Comparison of ENCODE assay signal across 13 mouse cellular contexts in genomic region chr17:35226561-35227046, GRCm38 (mm10). TPM values are rescaled to one million over a fixed set of nuclear protein-coding genes. Genes with fewer than 3 reads are reported as not detected.
A peak's percentile ranks its signal among the peaks of the same experiment; 100 is the strongest.
DNase-seq lines count a peak whose midpoint lies in the region; ATAC-seq and TF ChIP-seq lines count a peak whose summit lies in the region.
"Had no signal": no experiment of that assay in that cellular context is flagged by ENCODE, and none has a peak within 500 bp of the region (broad histone marks: within the 10 kb centered on the region; RNA-seq: fewer than 3 reads in every experiment).

No protein-coding gene starts in this region.

- H3K4me2 ChIP-seq in kidney, embryonic 15.5 days, result no peak overlapping the region
- H3K4me2 ChIP-seq: hindbrain, embryonic 12.5 days; neural tube, embryonic 15.5 days had no signal

- H3K27me3 ChIP-seq in kidney, embryonic 15.5 days, result no peaks in the 10 kb centered on the region
- no peaks in the 10 kb centered on the region for H3K27me3 ChIP-seq in spleen, adult 2 months (ENCODE audit: control insufficient read depth, insufficient read depth, low read length)
- H3K27me3 ChIP-seq: hindbrain, embryonic 12.5 days; neural tube, embryonic 15.5 days had no signal

- no peak for TF ChIP-seq POLR2A in spleen, adult 2 months (IDR thresholded peaks at IDR 0.05; ENCODE audit: low read depth, low read length)

- peaks cover 17% of the 10 kb centered on the region for H3K4me1 ChIP-seq in kidney, embryonic 15.5 days
- peaks cover 17% of the 10 kb centered on the region for H3K4me1 ChIP-seq in spleen, adult 2 months (ENCODE audit: control insufficient read depth, insufficient read depth, insufficient read length)

- TF ChIP-seq CTCF in spleen, adult 2 months (IDR thresholded peaks at IDR 0.05; ENCODE audit: extremely low read depth, insufficient read depth, insufficient read length, insufficient replicate concordance), result no peak

- peak overlapping the region; percentile 75 for H3K27ac ChIP-seq in kidney, embryonic 15.5 days
- peak overlapping the region; percentile 10; the same call in 1 of the 2 replicates for H3K27ac ChIP-seq in spleen, adult 2 months (ENCODE audit: insufficient read depth, low read length)
- H3K27ac ChIP-seq: hindbrain, embryonic 12.5 days; neural tube, embryonic 15.5 days had no signal

- DNase-seq in kidney, adult 11 months, result no peak
- no peak for DNase-seq in spleen, adult 2 months (ENCODE audit: low read depth in 1 of 2, low spot score in 2 of 2)
- no peak for DNase-seq in spleen, adult 12 weeks (ENCODE audit: low spot score)
- peak; percentile 23 for DNase-seq in T-cell, adult 2 months (ENCODE audit: low spot score)
- peak; percentile 69 for DNase-seq in thymus, postnatal 14 days
- no peak for DNase-seq in testis, postnatal 14 days (ENCODE audit: low spot score)
- DNase-seq: cerebellum, adult 9-10 months; embryo, embryonic 11 days; lung, postnatal 14 days had no signal

- ATAC-seq in kidney, embryonic 15.5 days (replicated peaks; ENCODE audit: low FRiP score), result no peak

- WGBS in kidney, embryonic 15.5 days, result 82% methylated on average over 14 of the region's 14 CpGs
- WGBS in spleen, adult 2 months, result 57% methylated on average over 14 of the region's 14 CpGs

- peaks cover 73% of the 10 kb centered on the region for H3K36me3 ChIP-seq in kidney, embryonic 15.5 days
- H3K36me3 ChIP-seq in spleen, adult 2 months (ENCODE audit: control insufficient read depth, insufficient read depth, low read length), result peaks cover 13% of the 10 kb centered on the region

- H3K4me3 ChIP-seq in kidney, embryonic 15.5 days (replicated peaks), result no peak overlapping the region
- H3K4me3 ChIP-seq in spleen, adult 2 months (ENCODE audit: extremely low read depth, insufficient read depth, insufficient read length), result no peak overlapping the region
- H3K4me3 ChIP-seq: hindbrain, embryonic 12.5 days; neural tube, embryonic 15.5 days had no signal

- H3K9ac ChIP-seq in kidney, embryonic 15.5 days, result no peak overlapping the region
- H3K9ac ChIP-seq: hindbrain, embryonic 12.5 days; neural tube, embryonic 15.5 days had no signal

- H3K9me3 ChIP-seq in kidney, embryonic 15.5 days (replicated peaks), result no peaks in the 10 kb centered on the region
- H3K9me3 ChIP-seq: hindbrain, embryonic 12.5 days; neural tube, embryonic 15.5 days had no signal

RNA-seq across cellular contexts. Expression of gene Gm16181, which starts 6.0 kb away (rescaled TPM):
- 0.65 and 0.69 TPM in 2 replicates for polyA plus RNA-seq in kidney, embryonic 15.5 days (2015; fragmentation: Nextera tagmentation; extraction: Ambion mirVana)
- polyA plus RNA-seq in spleen, adult 2 months (2012; rRNA removed), result 0.34 TPM in 1 of 2 replicates, not detected in the other
- polyA plus RNA-seq: liver, adult 2 months; neural tube, embryonic 15.5 days had no signal

RNA-seq across cellular contexts. Expression of gene Atp6v1g2, which starts 6.9 kb away (rescaled TPM):
- 6.2 and 6.4 TPM in 2 replicates for polyA plus RNA-seq in kidney, embryonic 15.5 days (2015; fragmentation: Nextera tagmentation; extraction: Ambion mirVana)
- 5.0 TPM in 2 replicates for polyA plus RNA-seq in spleen, adult 2 months (2012; rRNA removed)

RNA-seq across cellular contexts. Expression of gene Nfkbil1, which starts 9.0 kb away (rescaled TPM):
- 11.3 and 12.4 TPM in 2 replicates for polyA plus RNA-seq in kidney, embryonic 15.5 days (2015; fragmentation: Nextera tagmentation; extraction: Ambion mirVana)
- polyA plus RNA-seq in spleen, adult 2 months (2012; rRNA removed), result 16.9 and 29.1 TPM in 2 replicates

RNA-seq across cellular contexts. Expression of gene Ddx39b, which starts 14.9 kb away (rescaled TPM):
- 531 and 538 TPM in 2 replicates for polyA plus RNA-seq in kidney, embryonic 15.5 days (2015; fragmentation: Nextera tagmentation; extraction: Ambion mirVana)
- 284 and 323 TPM in 2 replicates for polyA plus RNA-seq in spleen, adult 2 months (2012; rRNA removed)

RNA-seq across cellular contexts. Expression of gene Lta, which starts 21.5 kb away (rescaled TPM):
- 0.10 TPM in 1 of 2 replicates, not detected in the other for polyA plus RNA-seq in kidney, embryonic 15.5 days (2015; fragmentation: Nextera tagmentation; extraction: Ambion mirVana)
- 24.8 and 26.8 TPM in 2 replicates for polyA plus RNA-seq in spleen, adult 2 months (2012; rRNA removed)
- polyA plus RNA-seq: hindbrain, embryonic 12.5 days; liver, adult 2 months had no signal

Comparison
In these comparisons a context has a peak if more than half of its experiments do, and no peak if none do; other contexts are left out.
1. DNase-seq: peak in T-cell, adult 2 months (single experiment) and thymus, postnatal 14 days (single experiment); none in kidney, adult 11 months (single experiment), spleen, adult 2 months (0 of 2), spleen, adult 12 weeks (single experiment) and testis, postnatal 14 days (single experiment).